Mouse (Mus musculus) kidney, postnatal 0 days (tissue): ENCODE measurements at regions not wholly inside any gene's neighbourhood (a gene's known extent, or its start where the extent isn't known, plus 50 kb on each side); places are given as distances from the start of the nearest gene placed in this dataset.

Experiments used
- ATAC-seq: fragments of 200-750 bp; cut with Nextera tagmentation; replicated peaks from 2 replicates; pipeline ENCODE4 v1.8.0; 2017; ENCODE audit warnings: low read depth, moderate number of reproducible peaks, moderate TSS enrichment, moderate library complexity; ENCODE audit not compliant: low FRiP score
- DNase-seq: peaks from one replicate; pipeline ENCODE4 v3.0.0-alpha.2; 2016; ENCODE audit warnings: low spot score
- H3K27ac ChIP-seq: fragments of 300-500 bp; sonication (generic); 2 replicates; pipeline ENCODE4 v1.5.1; 2014; ENCODE audit warnings: mild to moderate bottlenecking
- H3K27me3 ChIP-seq: fragments of 300-500 bp; sonication (generic); 2 replicates; pipeline ENCODE4 v1.6.1; 2014; ENCODE audit warnings: low read length, mixed read lengths; ENCODE audit not compliant: insufficient read depth
- H3K36me3 ChIP-seq: fragments of 300-500 bp; sonication (generic); 2 replicates; pipeline ENCODE4 v1.6.1; 2014; ENCODE audit warnings: low read length, mixed read lengths; ENCODE audit not compliant: insufficient read depth
- H3K4me1 ChIP-seq: fragments of 300-500 bp; sonication (generic); replicated peaks from 2 replicates; pipeline ENCODE4 v1.6.1; 2014; ENCODE audit warnings: antibody characterized with exemption, low read length, mixed read lengths; ENCODE audit not compliant: insufficient read depth
- H3K4me2 ChIP-seq: fragments of 300-500 bp; sonication (generic); 2 replicates; pipeline ENCODE4 v1.6.1; 2014; ENCODE audit warnings: mild to moderate bottlenecking, low read length, moderate library complexity, mixed read lengths
- H3K4me3 ChIP-seq: fragments of 300-500 bp; sonication (generic); replicated peaks from 2 replicates; pipeline ENCODE4 v1.5.1; 2014; ENCODE audit warnings: low read depth, low read length
- H3K9ac ChIP-seq: fragments of 300-500 bp; sonication (generic); 2 replicates; pipeline ENCODE4 v1.6.1; 2014; ENCODE audit warnings: low read depth, low read length
- H3K9me3 ChIP-seq: fragments of 300-500 bp; sonication (generic); replicated peaks from 2 replicates; pipeline ENCODE4 v1.6.1; 2016; ENCODE audit warnings: low read length, inconsistent platforms, mixed read lengths
- CTCF ChIP-seq: IDR thresholded peaks from 2 replicates; pipeline ENCODE4 v1.5.1; 2016; ENCODE audit warnings: antibody characterized with exemption, low read depth, mild to moderate bottlenecking, moderate library complexity
- WGBS: fragments of 180-500 bp; shearing (Covaris S2); extraction: QIAGEN DNeasy Blood & Tissue Kit; methylation state at CpG from one replicate; pipeline ENCODE4 v1.1.7; 2014; 5-methylcytosine and 5-hydroxymethylcytosine counted together

DNA sequence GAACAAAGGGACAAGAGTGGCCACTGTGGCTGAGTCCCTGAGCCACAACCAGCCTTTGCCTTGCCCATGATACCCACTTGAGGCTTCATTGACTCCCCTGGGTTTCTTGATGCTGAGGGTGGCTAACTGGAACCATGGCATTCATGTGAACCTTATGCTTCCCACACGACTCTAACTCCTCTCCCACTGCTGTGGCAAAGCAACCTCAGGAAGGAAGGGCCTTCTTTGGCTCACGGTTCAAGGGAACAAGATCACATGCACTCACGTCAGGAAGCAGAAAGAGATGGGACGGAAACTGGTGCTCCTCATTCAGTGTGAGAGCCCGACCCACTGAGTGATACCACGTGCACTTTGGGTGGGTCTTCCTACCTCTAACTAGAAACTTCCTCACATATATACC is 190.3 kb downstream of the Pdcd6ip start:
- ATAC-seq (no peak), DNase-seq (no peak)
- TF ChIP-seq CTCF: no peak
- Histone ChIP-seq H3K27me3 (no peaks in the 10 kb centered on the region), H3K36me3 (no peaks in the 10 kb centered on the region), H3K9me3 (no peaks in the 10 kb centered on the region), H3K27ac (no peak overlapping the region), H3K4me2 (no peak overlapping the region), H3K4me3 (no peak overlapping the region), H3K9ac (no peak overlapping the region), H3K4me1 (no peaks in the 10 kb centered on the region)
- WGBS: 86% methylated on average over 6 of the region's 6 CpGs

DNA sequence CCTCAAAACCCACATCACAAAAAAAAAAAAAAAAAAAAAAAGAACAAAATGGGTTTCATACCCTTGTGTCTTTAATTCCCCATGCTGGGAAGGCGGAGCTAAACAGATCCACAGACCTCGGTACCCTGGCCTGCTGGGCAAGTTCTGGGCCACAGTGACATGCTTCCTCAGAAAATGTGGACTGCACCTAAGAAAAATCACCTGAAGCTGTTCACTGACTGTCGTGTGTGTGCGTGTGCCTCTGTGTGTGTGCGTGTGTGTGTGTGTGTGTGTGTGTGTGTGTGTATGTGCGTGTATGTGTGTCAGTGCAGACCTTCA is 192.4 kb downstream of the Pdcd6ip start:
- Histone ChIP-seq H3K9ac (no peak overlapping the region), H3K36me3 (no peaks in the 10 kb centered on the region), H3K4me3 (no peak overlapping the region), H3K4me2 (no peak overlapping the region), H3K9me3 (no peaks in the 10 kb centered on the region), H3K27ac (no peak overlapping the region), H3K27me3 (no peaks in the 10 kb centered on the region), H3K4me1 (no peaks in the 10 kb centered on the region)
- ATAC-seq (no peak), DNase-seq (no peak)
- no peak for TF ChIP-seq CTCF
- 77% methylated on average over 6 of the region's 6 CpGs for WGBS

DNA sequence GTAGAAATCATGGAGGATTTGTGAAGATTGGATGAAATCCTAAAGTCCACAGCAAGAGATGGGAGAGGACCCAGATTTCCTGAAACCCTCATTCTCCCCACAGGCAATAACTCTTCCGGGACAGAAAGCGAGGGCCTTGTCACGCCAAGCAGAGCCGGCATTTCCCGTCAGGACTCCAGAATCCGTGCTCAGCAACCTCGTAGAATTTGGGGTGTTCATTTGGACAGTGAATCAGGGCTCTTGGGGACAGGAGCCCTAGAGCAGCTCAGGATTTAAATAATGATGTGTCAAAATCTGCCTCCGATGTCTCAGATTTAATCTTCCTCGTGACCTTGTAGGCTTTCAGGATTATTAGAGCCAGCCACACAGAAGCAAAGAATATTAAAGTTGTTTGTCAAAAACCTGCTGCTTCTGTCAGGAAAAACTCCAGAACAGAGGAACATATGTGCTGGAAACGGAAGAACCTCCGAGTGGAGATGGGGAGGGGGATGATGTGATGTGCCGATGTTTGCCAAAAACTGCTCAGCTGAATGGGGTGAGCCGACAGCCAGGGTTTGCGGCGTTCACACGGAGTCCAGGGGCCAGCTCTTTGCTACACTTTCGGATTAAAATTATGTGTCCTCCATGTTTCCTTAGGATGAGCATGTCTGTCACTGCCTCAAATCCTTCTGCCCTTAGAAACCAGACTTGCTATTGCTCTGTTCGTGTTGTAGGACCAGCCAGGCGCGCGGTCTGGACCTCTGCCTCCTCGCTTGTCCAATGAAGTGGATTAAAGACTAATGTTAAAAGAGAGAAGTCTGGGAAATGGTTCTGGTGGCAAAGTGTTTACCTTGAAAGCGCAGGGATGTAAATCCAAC is 193.0 kb downstream of the Pdcd6ip start:
- DNase-seq (no peak), ATAC-seq (no peak)
- Histone ChIP-seq H3K4me3 (no peak overlapping the region), H3K9ac (no peak overlapping the region), H3K9me3 (no peaks in the 10 kb centered on the region), H3K4me2 (no peak overlapping the region), H3K27me3 (no peaks in the 10 kb centered on the region), H3K4me1 (no peaks in the 10 kb centered on the region), H3K36me3 (no peaks in the 10 kb centered on the region), H3K27ac (no peak overlapping the region)
- 59% methylated on average over 23 of the region's 23 CpGs for WGBS
- no peak for TF ChIP-seq CTCF

DNA sequence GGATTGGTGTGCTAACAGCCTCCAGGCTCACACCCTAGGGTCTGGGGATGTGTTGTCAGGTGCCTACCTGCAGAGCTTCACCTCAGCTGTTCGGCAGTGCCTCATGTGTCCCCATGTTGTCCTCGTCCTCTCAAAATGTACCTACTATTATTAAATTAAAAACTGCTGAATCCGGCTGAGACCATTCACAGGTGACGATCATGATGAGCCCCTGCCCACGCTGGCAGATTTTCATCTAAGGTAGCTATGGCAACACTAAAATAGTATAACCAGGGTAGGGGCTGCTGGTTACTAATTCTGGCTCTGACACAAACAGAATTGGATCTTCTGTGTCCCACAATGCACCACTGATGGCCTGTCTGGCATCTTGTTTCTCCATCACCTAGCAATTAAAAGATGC is 196.8 kb downstream of the Pdcd6ip start:
- no peaks in the 10 kb centered on the region for H3K9me3 ChIP-seq
- no peak overlapping the region for H3K27ac ChIP-seq
- DNase-seq: no peak
- no peak overlapping the region for H3K4me3 ChIP-seq
- TF ChIP-seq CTCF: no peak
- H3K4me1 ChIP-seq: no peaks in the 10 kb centered on the region
- H3K27me3 ChIP-seq: no peaks in the 10 kb centered on the region
- H3K9ac ChIP-seq: no peak overlapping the region
- WGBS: 84% methylated on average over 5 of the region's 5 CpGs
- H3K4me2 ChIP-seq: no peak overlapping the region
- no peaks in the 10 kb centered on the region for H3K36me3 ChIP-seq
- ATAC-seq: no peak

DNA sequence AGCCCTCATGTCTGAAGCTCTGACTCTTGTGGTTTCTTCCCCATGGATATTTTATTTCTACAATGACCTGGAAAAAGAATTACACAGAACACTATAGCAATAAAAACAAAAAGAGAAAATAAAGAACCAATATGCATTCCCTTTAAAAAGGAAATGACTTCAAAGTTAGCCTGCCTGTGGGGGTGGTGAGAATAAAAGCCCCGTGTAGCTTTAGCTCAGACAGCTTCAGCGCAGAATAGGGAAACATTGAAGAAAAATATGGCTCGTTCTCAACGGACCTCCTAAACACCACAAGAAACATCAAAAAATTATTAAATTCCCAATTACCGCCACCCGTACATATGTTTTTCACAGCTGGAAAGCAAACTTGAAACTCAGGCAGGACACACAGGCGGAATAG is 198.7 kb downstream of the Pdcd6ip start:
- Histone ChIP-seq H3K4me2 (no peak overlapping the region), H3K27me3 (no peaks in the 10 kb centered on the region), H3K4me3 (no peak overlapping the region), H3K4me1 (no peaks in the 10 kb centered on the region), H3K9me3 (no peaks in the 10 kb centered on the region), H3K36me3 (no peaks in the 10 kb centered on the region), H3K9ac (no peak overlapping the region), H3K27ac (no peak overlapping the region)
- ATAC-seq (no peak), DNase-seq (no peak)
- TF ChIP-seq CTCF: no peak
- WGBS: 86% methylated on average over 7 of the region's 7 CpGs

DNA sequence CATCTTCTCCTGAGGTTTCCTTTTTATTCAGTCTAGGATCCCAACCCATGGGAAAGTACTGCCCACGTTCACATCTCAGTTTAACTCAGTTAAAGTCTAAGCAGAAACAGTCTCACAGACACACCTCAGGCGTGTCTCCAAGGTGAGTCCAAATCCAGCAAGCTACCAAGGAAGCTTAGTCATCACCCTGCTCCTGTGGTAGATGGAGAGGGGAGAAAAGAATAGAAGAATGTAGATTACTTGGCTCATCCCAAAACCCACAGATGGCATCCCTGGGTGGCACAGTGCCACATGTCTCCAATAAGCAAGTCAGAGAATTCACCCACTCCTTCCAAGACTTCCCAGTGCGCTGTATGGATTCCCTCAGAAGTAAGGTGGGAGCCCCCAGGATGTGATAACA is 199.2 kb downstream of the Pdcd6ip start:
- no peak overlapping the region for H3K4me3 ChIP-seq
- no peaks in the 10 kb centered on the region for H3K27me3 ChIP-seq
- no peak overlapping the region for H3K9ac ChIP-seq
- H3K36me3 ChIP-seq: no peaks in the 10 kb centered on the region
- no peak for TF ChIP-seq CTCF
- DNase-seq: no peak
- no peak overlapping the region for H3K27ac ChIP-seq
- 83% methylated on average over 3 of the region's 3 CpGs for WGBS
- no peaks in the 10 kb centered on the region for H3K4me1 ChIP-seq
- no peak overlapping the region for H3K4me2 ChIP-seq
- H3K9me3 ChIP-seq: no peaks in the 10 kb centered on the region
- no peak for ATAC-seq
